Mouse (Mus musculus) B cell, adult 67 days (primary cell): ENCODE data around the gene Ccr1l1. TPM values are rescaled to one million over a fixed set of nuclear protein-coding genes. Genes with fewer than 3 reads are reported as not detected.

Experiments
- total RNA-seq, 2 experiments: library from RNA; stranded (reverse); gene quantifications; 4 replicates each; pipeline ENCODE4 v1.2.4; 2023

The Ccr1l1 gene
- total RNA-seq = not detected

DNA sequence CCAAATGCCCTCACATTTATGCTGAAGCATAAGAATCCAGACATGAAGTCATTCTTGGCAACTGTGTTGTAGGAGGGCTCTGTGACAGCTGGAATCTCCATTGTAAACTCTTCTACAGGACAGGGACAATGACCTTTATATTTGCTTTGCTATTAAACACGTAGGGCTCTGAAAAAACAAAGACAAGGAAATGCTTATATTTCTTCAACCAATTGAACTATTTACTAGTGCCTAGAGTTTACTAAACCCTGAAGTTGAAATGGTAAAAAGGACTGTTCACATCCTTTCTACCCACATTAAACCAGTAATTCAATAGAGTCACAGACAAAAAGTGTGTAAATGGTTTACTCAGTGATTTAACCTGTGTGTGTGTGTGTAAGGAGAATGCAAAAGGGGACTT, at the start of gene Ccr1l1:
Ccr1l1 (minus strand) TSS at position 101 of the 400 bp plus-strand sequence.

DNA sequence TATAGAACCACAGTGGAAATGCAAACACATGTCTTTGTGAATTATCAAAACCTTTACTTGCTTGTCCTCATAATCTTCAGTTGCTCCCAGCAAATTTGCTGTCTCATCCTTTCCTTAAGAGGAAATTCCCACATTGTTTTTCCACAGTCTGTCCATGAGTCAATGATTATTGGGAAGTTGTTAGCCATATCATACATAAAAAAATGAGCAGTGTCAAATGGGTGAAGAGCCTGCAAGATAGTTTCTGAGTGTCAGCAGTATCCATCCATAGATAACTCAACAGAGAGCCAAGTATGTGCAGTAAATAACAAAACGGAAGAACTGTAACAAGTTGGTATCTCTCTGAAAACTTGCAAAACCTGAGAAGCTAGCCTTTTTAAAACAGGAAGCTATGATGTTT, 43.5 kb upstream of the Ccr1l1 start, which contains the start of gene Ccr3:
Ccr3 (plus strand) TSS at position 301 of the 400 bp plus-strand sequence.

DNA sequence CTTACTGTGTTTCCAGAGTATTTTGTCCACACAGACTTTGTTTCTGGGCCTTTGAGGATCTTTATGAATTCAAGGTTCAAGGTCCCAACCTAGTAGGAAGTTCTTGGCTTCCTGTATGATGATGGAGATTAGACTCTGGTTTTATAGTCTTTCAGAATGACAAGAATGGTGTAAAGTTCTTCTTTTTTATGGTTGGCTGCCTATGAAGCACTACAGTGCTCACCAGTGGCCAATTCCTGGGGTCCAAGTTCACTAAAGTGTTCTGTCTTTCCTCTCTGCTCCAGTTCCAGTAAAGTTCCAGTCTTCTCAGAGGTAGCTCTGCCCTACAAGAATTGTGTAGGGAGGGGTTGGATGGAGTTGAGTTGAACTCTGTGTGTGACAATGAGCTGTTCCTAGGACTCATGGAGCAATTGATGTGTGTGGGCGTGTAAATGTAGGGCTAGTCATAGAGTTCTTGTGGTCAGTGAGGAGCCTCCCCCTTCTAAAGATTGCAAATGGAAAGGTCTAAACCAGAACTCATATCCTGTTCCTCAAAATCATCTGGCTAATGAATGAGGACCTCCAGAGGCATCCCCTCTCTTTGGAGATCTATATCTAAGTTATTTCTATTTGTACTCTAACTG, 9.8 kb downstream of the Ccr1l1 start, which contains the start of gene Ccr1:
Ccr1 (minus strand) TSS at position 403 of the 623 bp plus-strand sequence.

Other genes with a start within 250 kb of the Ccr1l1 start
- gene Cxcr6, start 171.9 kb downstream of the Ccr1l1 start, total RNA-seq = not detected
- 10 to 100 TPM; 41.8 to 51.4 TPM for gene Fyco1, start 126.5 kb downstream of the Ccr1l1 start, total RNA-seq
- under 1 TPM in 1 of 2 experiments, not detected in 1; 0.35 TPM for gene Xcr1, start 116.4 kb downstream of the Ccr1l1 start, total RNA-seq
- 1 to 10 TPM; 2.1 to 2.5 TPM for gene Ccr1, start 9.7 kb downstream of the Ccr1l1 start, total RNA-seq
- under 1 TPM; 0.33 to 0.96 TPM for gene Ccr3, start 43.6 kb upstream of the Ccr1l1 start, total RNA-seq
- gene Ccr2, start 123.5 kb upstream of the Ccr1l1 start, total RNA-seq = under 1 TPM; 0.18 to 0.41 TPM
- gene Ccr5, start 143.1 kb upstream of the Ccr1l1 start, total RNA-seq = 1 to 10 TPM; 3.4 to 10.0 TPM